Mouse (Mus musculus): ENCODE data around the gene Bcl9.

DNA sequence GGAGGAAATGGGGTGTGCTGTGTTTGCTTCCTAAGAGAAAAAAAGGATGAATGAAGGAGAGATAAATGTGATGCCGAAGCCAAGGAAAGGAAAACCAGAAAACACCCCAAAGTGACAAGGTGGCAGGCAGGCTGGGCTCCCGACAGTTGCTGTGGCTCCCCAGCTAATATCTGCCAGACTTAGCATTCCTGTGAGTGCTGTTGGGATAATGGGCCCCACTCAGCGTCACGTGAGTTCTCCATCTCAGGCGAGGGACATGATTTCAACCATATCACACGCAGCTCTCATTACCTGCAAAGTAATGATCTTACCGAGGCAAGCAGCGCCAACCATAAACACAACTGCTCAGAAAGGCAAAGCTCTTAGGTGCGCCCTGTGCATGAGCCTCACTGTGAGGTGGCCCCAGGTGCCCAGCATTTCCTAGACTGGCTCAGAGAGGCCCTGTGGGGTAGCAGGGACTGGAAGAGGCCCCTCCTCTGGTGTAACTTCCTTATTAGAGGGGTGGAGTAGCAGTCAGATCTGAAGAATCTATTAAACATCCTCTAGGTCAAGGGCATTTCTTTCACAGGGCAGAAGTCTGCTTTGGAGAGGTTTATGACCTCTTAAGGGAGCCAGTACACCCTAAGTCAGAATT is 41.9 kb downstream of the Bcl9 start:
- TF ChIP-seq GATA1 (IDR thresholded peaks at IDR 0.05; ENCODE audit: low read length) (no peak), TAL1 (IDR thresholded peaks at IDR 0.05; ENCODE audit: low read length) (no peak)

Data from erythroblast, embryonic 14.5 days (primary cell).